Mouse (Mus musculus) brain, embryonic 14.5 days (tissue): Measurements from ENCODE around the gene Ltbr.

Experiments used
- CTCF ChIP-seq: fragments of 200-500 bp; IDR thresholded peaks from 2 replicates; pipeline ENCODE4 v1.5.1; 2012; ENCODE audit warnings: inconsistent platforms, mild to moderate bottlenecking, moderate library complexity, borderline replicate concordance; ENCODE audit not compliant: insufficient read depth, insufficient read length; ENCODE audit errors: extremely low read depth
- POLR2A ChIP-seq: fragments of 200-500 bp; IDR thresholded peaks from 2 replicates; pipeline ENCODE4 v1.6.1; 2012; ENCODE audit warnings: mild to moderate bottlenecking, inconsistent platforms, borderline replicate concordance; ENCODE audit not compliant: poor library complexity, insufficient read depth, insufficient read length, severe bottlenecking; ENCODE audit errors: extremely low read depth

DNA sequence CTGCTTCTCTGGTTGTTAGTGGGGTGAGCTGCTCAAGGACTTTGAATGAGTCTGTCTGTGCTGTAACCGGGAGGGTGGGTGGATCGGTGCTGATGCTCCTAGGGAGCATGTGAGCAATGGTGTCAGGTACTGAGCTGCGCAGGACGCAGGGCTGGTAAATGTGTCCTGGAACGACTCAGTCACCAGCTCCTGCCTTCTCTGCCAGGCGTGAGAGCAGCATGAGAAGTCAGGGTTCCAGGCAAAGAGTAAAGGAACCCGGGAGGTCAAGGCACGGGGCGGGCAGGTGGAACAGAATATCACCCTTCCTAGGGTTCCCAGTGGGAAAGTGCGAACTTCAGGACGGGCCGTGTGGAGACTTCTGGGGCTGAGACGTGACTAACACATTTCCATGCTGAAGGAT, 47.6 kb downstream of the Ltbr start:
- no peak for TF ChIP-seq CTCF
- no peak for TF ChIP-seq POLR2A
